Mouse (Mus musculus): ENCODE measurements around the gene Cd46.

DNA sequence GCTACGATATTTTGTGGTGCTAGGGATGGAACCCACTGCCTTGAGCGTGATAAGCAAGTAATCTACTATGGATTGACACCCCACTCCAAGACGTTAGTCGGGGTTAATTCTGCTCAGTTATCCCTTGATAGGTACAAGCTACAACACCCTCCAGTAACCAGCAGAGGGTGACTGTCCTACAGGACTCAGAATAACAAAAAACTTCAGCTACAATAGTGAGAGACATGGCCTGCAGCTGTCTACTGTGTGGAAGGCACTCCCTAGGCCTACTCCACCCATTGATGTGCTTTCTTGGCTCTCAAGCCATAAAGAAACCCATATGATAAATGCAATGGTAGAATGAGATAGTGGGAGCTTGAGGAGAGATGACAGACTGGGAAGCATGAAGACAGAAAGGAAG lies 21.6 kb upstream of the Cd46 start:
- no peak for TF ChIP-seq GATA1 (IDR thresholded peaks at IDR 0.05; ENCODE audit: low read length)
- TF ChIP-seq TAL1 (IDR thresholded peaks at IDR 0.05; ENCODE audit: low read length) = no peak
